Mouse (Mus musculus): ENCODE data around the gene Ift22.
"Not testable (repeated sequence)": the region's sequence is repeated elsewhere in the genome, so short reads cannot be mapped to it uniquely, and the experiment has no call there.

Ift22 gene

GRCm38 (mm10) chr5:136905630-136906029 is 2.3 kb upstream of the Ift22 start:
- DNase-seq (ENCODE audit: low spot score), result peak; percentile 40

- no peak for DNase-seq (ENCODE audit: low spot score)
These were observed 363 bp upstream of the Ift22 start for GRCm38 (mm10) chr5:136907587-136907986.

- DNase-seq (ENCODE audit: low spot score), result no peak
These were observed 6.2 kb downstream of the Ift22 start for GRCm38 (mm10) chr5:136914183-136914582.

GRCm38 (mm10) chr5:136917613-136918242 is 9.8 kb downstream of the Ift22 start:
- no peak for DNase-seq (ENCODE audit: low spot score)

GRCm38 (mm10) chr5:136918655-136919472 is 10.9 kb downstream of the Ift22 start:
- DNase-seq (ENCODE audit: low spot score), result peak; percentile 81

GRCm38 (mm10) chr5:136919546-136920301 is 11.8 kb downstream of the Ift22 start:
- DNase-seq (ENCODE audit: low spot score), result peak; percentile 25

- no peak for DNase-seq (ENCODE audit: low spot score)
These were observed 14.9 kb downstream of the Ift22 start for GRCm38 (mm10) chr5:136922830-136923229.

GRCm38 (mm10) chr5:136923751-136924478 is 16.0 kb downstream of the Ift22 start:
- DNase-seq (ENCODE audit: low spot score), result no peak

- DNase-seq (ENCODE audit: low spot score), result peak; percentile 73
These were observed 21.1 kb downstream of the Ift22 start for GRCm38 (mm10) chr5:136929073-136929472.

GRCm38 (mm10) chr5:136931896-136932295 is 23.9 kb downstream of the Ift22 start:
- DNase-seq (ENCODE audit: low spot score), result no peak

- no peak for DNase-seq (ENCODE audit: low spot score)
These were observed 25.0 kb downstream of the Ift22 start for GRCm38 (mm10) chr5:136932956-136933355.

GRCm38 (mm10) chr5:136933930-136934329 is 26.0 kb downstream of the Ift22 start:
- no peak for DNase-seq (ENCODE audit: low spot score)

GRCm38 (mm10) chr5:136935905-136936695 is 28.1 kb downstream of the Ift22 start:
- no peak for DNase-seq (ENCODE audit: low spot score)

- no peak for DNase-seq (ENCODE audit: low spot score)
These were observed 28.8 kb downstream of the Ift22 start for GRCm38 (mm10) chr5:136936750-136937149.

- no peak for DNase-seq (ENCODE audit: low spot score)
These were observed 29.7 kb downstream of the Ift22 start for GRCm38 (mm10) chr5:136937621-136938020.

GRCm38 (mm10) chr5:136939284-136939683 is 31.3 kb downstream of the Ift22 start:
- DNase-seq (ENCODE audit: low spot score), result no peak

- DNase-seq (ENCODE audit: low spot score), result not testable (repeated sequence)
These were observed 32.1 kb downstream of the Ift22 start for GRCm38 (mm10) chr5:136940029-136940428.

GRCm38 (mm10) chr5:136940845-136941560 is 33.1 kb downstream of the Ift22 start:
- no peak for DNase-seq (ENCODE audit: low spot score)

GRCm38 (mm10) chr5:136942781-136943180 is 34.8 kb downstream of the Ift22 start:
- DNase-seq (ENCODE audit: low spot score), result no peak

- no peak for DNase-seq (ENCODE audit: low spot score)
These were observed 35.4 kb downstream of the Ift22 start for GRCm38 (mm10) chr5:136943382-136943781.

GRCm38 (mm10) chr5:136945084-136945483 is 37.1 kb downstream of the Ift22 start:
- no peak for DNase-seq (ENCODE audit: low spot score)
